Mouse (Mus musculus) CD4-positive naive resting alpha-beta T cell, adult 76 days (primary cell): ENCODE data around the gene Abcg4. TPM values are rescaled to one million over a fixed set of nuclear protein-coding genes. Genes with fewer than 3 reads are reported as not detected.

Experiments used
- total RNA-seq: library from RNA; stranded (reverse); gene quantifications from one replicate; pipeline ENCODE4 v1.2.4, GENCODE M21; 2023

Abcg4 gene
- total RNA-seq = 0.35 TPM

DNA sequence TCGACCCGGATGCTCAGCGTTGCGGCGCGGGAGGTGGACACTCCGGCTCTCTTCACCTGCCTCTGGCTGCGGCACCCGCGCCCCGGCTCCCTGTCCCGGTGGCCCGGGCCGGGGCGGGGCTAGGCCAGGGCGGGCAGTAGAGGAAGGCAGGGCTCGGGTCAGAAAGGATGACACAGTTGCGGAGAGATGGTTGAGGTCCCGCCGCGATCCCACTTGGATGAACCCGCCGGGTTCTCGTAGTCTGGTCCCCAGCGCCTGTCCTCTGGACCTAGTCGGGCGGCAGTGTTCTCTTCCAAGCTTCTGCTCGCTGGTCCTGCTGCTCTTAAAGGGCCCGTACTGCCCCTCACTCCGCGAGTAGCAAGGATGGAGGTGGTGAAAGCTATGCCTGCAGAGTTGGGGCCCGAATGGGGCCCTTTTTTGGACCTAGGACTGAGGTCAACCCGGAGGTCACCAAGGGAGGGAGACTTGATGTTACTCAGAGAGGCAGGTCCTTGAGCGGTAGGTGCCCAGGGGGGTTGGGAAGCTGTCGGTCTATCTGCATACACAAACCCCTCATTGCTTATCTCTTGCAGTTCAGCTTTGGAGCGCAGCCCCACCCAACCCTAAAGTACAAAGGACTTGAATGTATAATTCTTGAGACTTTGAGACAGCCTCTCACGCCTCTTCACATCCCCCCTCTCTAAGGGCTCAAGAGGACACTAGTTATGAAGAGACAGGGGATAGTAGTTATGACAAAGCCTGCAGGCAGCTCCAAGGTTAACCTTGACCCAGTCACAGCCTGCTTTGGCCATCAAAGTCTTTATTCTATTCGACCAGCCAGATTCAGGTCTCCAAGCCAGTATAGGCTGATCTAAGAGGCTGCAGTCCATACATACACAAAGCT is at the start of gene Abcg4:
Abcg4 (minus strand) TSS at position 540 of the 883 bp plus-strand sequence.

DNA sequence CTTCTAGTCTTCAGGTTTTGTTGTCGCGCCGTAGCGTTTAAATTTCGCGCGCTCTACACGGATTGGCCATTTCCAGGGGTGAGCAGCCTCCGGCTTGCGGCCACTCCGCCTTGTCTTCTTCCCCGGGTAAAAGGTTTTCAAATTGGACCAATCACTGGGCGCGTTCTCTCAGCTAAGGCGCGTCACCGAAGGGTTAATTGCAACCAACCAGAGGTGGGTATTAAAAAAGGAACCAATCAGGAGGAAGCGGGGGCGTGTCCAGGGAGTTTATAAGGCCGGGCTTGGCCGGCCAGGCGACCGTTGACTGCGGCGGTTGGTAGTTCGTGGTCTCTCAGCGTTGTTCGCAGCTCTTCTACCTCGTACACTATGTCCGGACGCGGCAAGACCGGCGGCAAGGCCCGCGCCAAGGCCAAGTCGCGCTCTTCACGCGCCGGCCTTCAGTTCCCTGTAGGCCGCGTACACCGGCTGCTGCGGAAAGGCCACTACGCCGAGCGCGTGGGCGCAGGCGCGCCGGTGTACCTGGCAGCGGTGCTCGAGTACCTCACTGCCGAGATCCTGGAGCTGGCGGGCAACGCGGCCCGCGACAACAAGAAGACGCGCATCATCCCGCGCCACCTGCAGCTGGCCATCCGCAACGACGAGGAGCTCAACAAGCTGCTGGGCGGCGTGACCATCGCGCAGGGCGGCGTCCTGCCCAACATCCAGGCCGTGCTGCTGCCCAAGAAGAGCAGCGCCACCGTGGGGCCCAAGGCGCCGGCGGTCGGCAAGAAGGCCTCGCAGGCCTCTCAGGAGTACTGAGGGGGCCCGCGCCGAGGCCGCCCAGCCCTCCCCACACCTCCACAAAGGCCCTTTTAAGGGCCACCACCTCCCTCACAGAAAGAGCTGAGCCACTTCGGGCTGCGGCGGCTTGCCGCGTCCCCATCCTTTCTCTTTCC is 46.2 kb upstream of the Abcg4 start, which contains the start of gene H2afx:
H2afx (plus strand) TSS at position 299 of the 935 bp plus-strand sequence.

DNA sequence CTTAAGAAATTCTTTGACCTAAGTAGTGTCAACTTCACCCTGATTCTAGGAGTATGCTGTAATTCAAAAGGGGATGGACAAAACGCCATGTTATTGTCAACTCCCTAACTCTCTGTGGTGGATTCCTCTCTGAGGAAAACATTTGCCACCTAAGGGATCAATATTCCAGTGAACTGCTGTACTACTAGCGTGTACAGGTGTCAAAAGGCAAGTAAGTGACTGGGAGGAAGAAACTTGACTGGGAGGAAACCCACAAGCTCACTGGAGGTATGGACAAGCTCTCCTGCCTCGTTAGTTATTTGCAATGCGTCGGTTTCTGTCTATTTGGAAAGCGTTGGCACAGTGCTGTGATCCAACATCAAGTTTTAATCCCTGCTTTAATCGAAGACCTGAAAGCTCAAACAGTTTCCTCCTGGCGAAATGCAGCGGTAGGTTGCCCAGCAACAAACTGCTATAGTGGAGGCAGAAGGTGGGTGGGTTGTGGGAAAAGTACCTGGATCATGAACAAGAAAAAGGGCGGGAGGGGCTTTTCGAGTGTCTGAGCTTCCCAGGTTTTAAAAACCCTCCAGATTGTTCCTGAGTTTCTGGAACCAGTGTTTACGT is 37.5 kb upstream of the Abcg4 start, which contains the start of gene Dpagt1:
Dpagt1 (plus strand) TSS at position 252 of the 603 bp plus-strand sequence.

DNA sequence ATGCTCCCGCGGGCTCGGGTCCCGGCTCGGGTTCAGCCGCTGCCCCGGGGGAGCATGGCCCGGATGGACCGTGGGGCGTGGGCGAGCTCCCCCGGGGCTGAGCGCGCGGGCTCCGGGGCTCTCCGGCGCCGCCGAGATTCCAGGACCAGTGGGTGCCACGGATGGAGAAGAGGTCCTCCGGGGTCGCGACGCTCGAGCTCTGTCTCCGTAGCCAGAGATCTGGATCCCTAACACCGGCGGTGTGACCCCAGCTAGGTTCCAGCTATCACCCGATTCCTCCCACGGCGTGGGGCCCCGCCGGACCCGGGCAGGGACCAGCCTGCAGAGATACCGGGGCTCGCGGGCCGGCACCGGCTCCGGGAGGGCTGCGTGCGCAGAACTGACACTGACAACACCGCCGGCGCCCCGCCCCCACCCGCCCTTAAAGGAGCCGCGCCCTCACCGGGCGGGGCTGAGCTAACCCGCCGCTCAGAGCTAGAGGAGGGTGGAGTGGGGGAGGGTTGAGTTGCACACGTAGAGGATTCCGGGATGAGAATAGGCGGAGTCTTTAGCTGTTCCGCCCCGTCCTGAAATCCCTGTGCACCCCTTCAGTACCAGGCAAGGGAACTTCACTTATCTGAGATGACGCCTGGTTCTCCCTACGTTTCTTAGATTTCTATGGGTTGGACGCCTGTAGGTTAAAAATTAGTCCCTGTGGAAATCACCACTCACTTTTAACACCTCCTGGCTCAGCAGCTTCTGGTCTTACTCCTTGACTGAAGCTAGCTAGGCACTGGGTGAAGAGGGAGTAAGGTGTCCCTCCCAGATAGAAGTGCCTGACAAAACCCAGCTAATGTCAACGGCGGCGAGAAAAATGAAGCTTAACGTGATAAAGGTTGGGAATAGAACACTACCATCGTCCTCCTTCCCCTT is 31.7 kb upstream of the Abcg4 start, which contains the start of gene C2cd2l:
C2cd2l (minus strand) TSS at position 399 of the 912 bp plus-strand sequence.

DNA sequence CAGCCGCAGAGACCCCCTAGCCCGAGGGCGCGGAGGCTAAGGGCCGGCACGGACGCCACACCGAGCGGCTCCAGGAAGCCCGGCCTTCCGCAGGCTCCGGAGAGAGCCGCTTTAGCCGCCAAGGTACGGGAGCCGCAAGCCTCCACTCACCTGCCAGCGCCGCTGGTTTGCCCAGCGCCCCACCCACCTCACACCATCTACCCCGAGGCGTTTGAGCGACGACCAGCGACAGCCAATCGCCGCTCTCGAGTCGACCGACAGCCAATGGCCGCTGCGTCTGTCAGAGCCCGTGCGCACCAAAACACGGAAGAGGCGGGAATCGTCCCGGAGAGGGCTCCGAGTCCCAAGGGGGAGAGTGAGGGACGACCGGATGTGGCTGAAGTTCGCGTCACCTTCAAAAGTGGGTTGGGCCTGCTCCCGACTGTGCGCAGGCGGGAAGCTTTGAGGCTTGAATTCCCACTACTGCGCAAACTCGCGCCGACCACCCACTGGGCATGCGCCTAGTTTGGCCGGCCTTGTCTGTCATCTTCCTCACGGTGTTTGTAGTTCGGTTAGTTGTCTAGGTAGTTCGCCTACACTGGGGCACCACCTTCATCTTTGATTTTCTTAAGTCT is 17.2 kb upstream of the Abcg4 start, which contains the start of gene Hinfp:
Hinfp (minus strand) TSS at position 206 of the 614 bp plus-strand sequence.

DNA sequence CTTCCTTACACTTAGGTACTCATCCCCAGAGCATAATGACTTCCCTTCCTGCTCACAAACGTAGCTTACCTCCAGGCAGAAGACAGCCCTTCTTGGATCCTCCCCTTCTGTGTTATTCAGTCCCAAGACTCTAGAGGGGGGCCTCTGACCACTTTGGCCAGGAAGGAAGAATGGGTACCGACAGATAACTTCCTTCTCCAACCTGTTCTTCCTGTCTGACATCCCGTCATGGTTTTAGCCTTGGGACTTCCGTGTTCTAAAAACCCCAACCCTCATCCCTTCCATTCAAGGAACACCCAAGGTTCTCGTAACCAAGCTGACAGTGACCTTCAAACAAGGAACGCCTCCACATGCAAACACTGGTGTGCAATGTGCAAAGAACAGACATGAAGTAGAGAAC is 20.0 kb downstream of the Abcg4 start, which contains the start of gene Nlrx1:
Nlrx1 (minus strand) TSS at position 168 of the 400 bp plus-strand sequence.

DNA sequence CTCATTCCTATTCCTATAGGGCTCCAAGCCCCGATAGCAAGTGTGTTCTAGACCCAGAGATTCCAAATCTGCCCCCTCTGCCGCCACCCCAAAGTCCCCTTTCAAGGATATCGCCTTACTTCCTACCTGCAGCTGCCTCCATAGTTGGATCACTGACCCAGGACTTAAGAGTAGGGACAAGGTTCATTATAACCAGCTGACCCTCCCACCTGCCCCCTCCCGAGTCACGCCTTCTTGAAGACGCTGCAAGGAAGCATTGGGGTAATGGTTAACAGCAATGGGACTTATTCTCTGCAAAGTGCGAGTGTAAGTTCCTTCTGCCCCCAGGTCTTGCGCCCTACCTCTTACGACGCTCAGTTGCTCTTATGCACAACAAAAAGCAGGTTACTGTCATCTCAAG is 37.1 kb downstream of the Abcg4 start, which contains the start of gene Pdzd3:
Pdzd3 (minus strand) TSS at position 158 of the 400 bp plus-strand sequence.

DNA sequence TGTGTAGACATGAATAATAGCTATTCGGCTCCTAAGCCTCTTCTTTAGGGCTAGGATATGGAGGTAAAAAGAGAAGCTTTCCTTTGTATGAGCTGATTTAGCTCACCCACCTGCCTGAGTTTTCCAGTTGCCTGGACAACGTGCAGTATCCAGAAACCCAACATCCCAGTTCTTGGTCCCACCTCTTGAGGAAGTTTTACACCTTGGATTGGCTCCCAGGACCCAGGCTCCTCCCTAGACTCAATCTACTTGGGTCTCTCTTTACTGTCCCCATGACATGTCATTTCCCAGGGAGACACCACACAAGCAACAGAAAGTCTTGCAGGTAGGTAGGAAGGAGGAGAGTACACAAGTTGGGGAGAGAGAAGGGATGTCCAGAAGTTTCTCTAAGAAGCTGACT is 48.0 kb downstream of the Abcg4 start, which contains the start of gene Ccdc153:
Ccdc153 (plus strand) TSS at position 278 of the 400 bp plus-strand sequence.

DNA sequence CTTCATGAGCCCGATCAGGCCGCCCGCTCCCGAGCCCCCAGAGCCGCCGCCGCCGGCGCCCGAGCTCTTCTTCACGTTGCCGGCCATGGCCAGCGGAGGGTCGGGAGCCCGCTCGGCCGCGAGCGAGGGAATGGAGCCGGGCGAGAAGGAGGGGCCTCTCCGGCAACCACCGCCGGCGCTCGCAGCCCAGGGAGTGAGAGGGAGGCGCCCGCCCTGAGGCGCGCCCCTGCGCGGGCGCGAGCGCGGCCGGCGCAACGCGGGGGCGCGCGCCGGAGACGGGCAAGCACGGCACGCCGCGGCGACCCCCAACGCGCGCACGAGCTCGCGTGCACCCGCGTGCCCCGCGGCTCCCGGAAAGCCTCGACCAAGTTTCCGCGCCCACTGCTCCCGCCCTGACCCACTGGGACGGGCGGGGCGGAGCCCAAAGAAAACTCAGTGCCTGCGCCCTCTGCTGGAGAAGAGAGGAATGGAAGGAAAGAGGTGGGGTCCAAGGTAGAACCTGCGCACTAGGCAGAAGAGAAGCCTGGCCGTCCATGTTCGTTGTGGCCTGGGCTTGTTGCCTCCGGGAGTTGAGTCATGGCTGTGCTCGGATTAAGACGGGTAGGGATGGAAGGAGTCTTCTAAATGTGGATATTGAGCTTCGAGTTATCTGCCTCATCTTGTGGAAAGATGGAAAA is 54.5 kb downstream of the Abcg4 start, which contains the start of gene Cbl:
Cbl (minus strand) TSS at position 248 of the 677 bp plus-strand sequence.

Other genes starting within 250 kb of the Abcg4 start
- 595 TPM for gene Thy1, start 245.2 kb downstream of the Abcg4 start, total RNA-seq
- 66.1 TPM for gene Usp2, start 221.6 kb downstream of the Abcg4 start, total RNA-seq
- 1.3 TPM for gene Mfrp, start 186.9 kb downstream of the Abcg4 start, total RNA-seq
- 6.4 TPM for gene C1qtnf5, start 181.4 kb downstream of the Abcg4 start, total RNA-seq
- 0.23 TPM for gene Gm49380, start 175.1 kb downstream of the Abcg4 start, total RNA-seq
- gene Rnf26, start 175.1 kb downstream of the Abcg4 start, total RNA-seq = 23.1 TPM
- gene Mcam, start 154.1 kb downstream of the Abcg4 start, total RNA-seq = 2.8 TPM
- 153 TPM for gene Cbl, start 54.6 kb downstream of the Abcg4 start, total RNA-seq
- gene Ccdc153, start 47.9 kb downstream of the Abcg4 start, total RNA-seq = not detected
- gene Pdzd3, start 37.1 kb downstream of the Abcg4 start, total RNA-seq = not detected
- 7.1 TPM for gene Nlrx1, start 20.0 kb downstream of the Abcg4 start, total RNA-seq
- gene Hinfp, start 17.1 kb upstream of the Abcg4 start, total RNA-seq = 47.4 TPM
- gene C2cd2l, start 31.7 kb upstream of the Abcg4 start, total RNA-seq = 23.0 TPM
- 5.8 TPM for gene Dpagt1, start 37.4 kb upstream of the Abcg4 start, total RNA-seq
- 35.0 TPM for gene H2afx, start 46.1 kb upstream of the Abcg4 start, total RNA-seq
- gene Hmbs, start 55.6 kb upstream of the Abcg4 start, total RNA-seq = 18.1 TPM
- 55.9 TPM for gene Vps11, start 73.1 kb upstream of the Abcg4 start, total RNA-seq
- 65.5 TPM for gene Hyou1, start 90.9 kb upstream of the Abcg4 start, total RNA-seq
- 13.5 TPM for gene Slc37a4, start 108.2 kb upstream of the Abcg4 start, total RNA-seq
- gene Rps25, start 118.5 kb upstream of the Abcg4 start, total RNA-seq = 2,729 TPM
- gene Trappc4, start 119.0 kb upstream of the Abcg4 start, total RNA-seq = 52.8 TPM
- 35.9 TPM for gene Ccdc84, start 130.0 kb upstream of the Abcg4 start, total RNA-seq
- gene Foxr1, start 152.5 kb upstream of the Abcg4 start, total RNA-seq = not detected
- gene Upk2, start 166.4 kb upstream of the Abcg4 start, total RNA-seq = not detected
- gene Bcl9l, start 194.2 kb upstream of the Abcg4 start, total RNA-seq = 159 TPM